Mouse (Mus musculus) neural tube, embryonic 14.5 days (tissue): ENCODE results near the gene Gys2. TPM values are rescaled to one million over a fixed set of nuclear protein-coding genes. Genes with fewer than 3 reads are reported as not detected.

ENCODE experiments used
- polyA plus RNA-seq: library from polyadenylated mRNA; unstranded; fragments of >200 nt; fragmentation: Nextera tagmentation; extraction: Ambion mirVana; gene quantifications from 2 replicates; pipeline ENCODE4 v1.2.1, GENCODE M21; 2014

The Gys2 gene
- polyA plus RNA-seq, 1 experiment from 2014 or later = not detected

Other genes starting within 250 kb of the Gys2 start
- gene Iapp, start 174.7 kb downstream of the Gys2 start, polyA plus RNA-seq = not detected in 2 replicates
- 0.18 and 0.35 TPM in 2 replicates for gene Slco1a5, start 150.1 kb downstream of the Gys2 start, polyA plus RNA-seq
- gene Pyroxd1, start 127.5 kb downstream of the Gys2 start, polyA plus RNA-seq = 19.4 and 22.4 TPM in 2 replicates
- 27.9 and 32.3 TPM in 2 replicates for gene Recql, start 86.0 kb downstream of the Gys2 start, polyA plus RNA-seq
- gene Golt1b, start 85.9 kb downstream of the Gys2 start, polyA plus RNA-seq = 80.4 and 87.0 TPM in 2 replicates
- 1.4 and 1.9 TPM in 2 replicates for gene Spx, start 59.7 kb downstream of the Gys2 start, polyA plus RNA-seq
- 568 and 607 TPM in 2 replicates for gene Ldhb, start 34.8 kb upstream of the Gys2 start, polyA plus RNA-seq
- 8.3 and 11.7 TPM in 2 replicates for gene Kcnj8, start 98.5 kb upstream of the Gys2 start, polyA plus RNA-seq
- gene Abcc9, start 229.2 kb upstream of the Gys2 start, polyA plus RNA-seq = 4.6 and 5.5 TPM in 2 replicates